Mouse (Mus musculus) kidney, postnatal 36 days (tissue): ENCODE results near the gene Acyp2.
"Not testable (repeated sequence)": the region's sequence is repeated elsewhere in the genome, so short reads cannot be mapped to it uniquely, and the experiment has no call there.

Experiments
- DNase-seq, 2 experiments: peaks; one replicate each; pipeline ENCODE4 v3.0.0; 2021 to 2022; ENCODE audit warnings: mixed read lengths in 2 of 2

The Acyp2 gene

DNA sequence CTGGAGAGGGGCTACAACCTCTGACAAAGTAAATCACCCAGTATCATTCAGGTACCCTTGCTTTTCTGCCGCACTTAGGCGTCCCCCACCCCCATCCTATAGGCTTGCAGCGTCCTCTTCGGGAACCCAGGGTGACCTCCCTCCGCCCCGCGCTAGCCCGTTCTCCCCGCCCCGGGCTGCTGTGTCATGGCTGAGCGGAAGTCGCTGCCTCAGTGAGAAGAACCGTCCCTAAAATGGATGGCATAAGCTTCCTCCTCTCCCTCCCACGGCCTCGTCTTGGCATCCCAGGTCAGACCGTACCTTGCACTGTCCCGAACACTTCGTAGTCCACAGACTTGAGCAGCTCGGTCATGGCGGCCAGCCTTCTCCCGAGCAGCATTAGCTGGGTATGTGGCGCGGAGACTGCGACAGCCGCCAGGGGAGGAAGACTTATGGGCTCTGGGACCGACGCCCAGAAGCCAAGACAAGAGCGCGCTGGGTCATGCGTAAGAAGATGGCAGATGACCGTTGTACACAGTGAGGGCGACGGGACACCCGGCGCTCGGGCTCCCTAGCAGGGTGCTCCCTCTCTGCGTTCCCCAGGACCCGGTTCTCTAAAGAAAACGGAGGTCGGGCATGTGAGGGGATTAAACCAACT is at the start of gene Acyp2:
Gene Acyp2, minus strand, starts transcription at position 587 of the 637 bp plus-strand sequence.
- DNase-seq: peak; percentile 88 to 91

DNA sequence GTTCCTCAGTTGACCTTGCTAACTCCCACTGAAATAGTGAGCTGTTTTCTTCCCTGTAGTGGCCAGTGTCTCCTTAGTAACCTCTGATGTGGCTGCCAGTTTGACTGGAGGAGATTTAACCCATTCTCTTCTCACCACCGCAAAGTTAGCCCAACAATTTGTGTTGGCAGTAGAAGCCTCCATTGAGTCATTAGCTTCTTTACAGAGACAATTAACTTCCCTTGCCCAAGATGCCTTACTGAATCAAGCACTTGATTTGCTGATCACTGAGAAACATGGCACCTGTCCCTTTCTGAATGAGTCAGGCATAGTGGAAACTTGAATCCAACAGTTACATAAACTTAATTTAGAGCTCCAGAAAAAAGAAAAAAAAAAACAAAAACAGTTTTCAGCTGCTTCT is 40.0 kb upstream of the Acyp2 start:
- DNase-seq: no peak

DNA sequence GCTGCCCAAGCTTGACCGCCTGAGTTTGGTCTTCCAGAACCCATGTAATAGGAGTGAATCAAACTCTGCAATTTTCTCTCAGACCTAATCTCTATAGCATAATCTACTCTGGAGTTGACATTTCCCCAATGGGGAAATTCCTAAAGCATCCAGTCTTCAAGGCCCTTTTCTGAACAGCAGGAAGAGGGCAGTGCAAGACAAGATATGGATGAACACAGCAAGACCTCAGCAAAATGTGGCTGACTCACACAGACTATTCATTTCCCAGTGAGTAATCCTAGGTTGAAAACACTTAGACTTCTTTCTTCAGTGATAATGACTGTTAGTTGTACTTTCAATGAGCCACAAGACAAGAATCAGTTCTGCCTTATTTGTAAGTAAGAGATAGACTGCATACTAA is 26.7 kb upstream of the Acyp2 start:
- peak; percentile 50 to 57 for DNase-seq

DNA sequence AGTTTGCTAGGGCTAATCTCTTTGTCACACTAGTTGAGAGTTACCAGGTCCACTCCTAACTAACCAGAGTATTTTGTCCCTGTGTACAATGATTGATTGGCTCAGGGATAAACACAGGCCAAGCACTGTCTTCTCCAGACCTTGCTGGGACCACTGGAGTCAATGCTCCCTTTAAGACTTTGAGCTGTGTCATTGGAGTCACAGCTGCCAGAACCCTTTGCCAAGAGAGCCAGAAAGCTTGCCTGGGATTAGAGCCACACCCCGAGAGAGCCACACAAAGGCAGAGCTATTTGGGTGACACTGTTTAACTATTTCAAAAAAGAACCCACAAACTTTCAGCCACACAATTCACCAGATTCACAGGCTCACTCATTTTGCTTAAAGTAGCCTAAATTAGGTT is 23.3 kb upstream of the Acyp2 start:
- DNase-seq: peak in 1 of 2 experiments; percentile 17

DNA sequence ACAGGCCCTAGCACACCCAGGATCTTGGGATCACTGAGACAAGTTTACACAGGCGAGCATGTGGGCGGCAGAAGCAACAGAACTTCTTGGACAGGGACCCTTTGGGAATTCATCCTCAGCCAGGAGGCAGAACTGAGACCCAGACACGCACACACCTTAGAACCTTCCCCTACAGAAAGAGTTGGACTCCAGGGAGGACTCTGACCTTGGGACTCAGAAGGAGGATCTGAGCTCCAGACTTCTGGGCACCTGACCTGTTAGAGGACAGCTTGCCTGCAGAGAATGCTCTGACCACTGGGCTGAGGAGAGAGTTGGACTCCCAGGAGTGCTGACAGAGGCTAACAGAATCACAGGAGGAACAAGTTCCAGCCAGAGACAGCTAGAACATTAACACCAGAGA is 13.6 kb upstream of the Acyp2 start:
- DNase-seq: peak; percentile 71 to 89

DNA sequence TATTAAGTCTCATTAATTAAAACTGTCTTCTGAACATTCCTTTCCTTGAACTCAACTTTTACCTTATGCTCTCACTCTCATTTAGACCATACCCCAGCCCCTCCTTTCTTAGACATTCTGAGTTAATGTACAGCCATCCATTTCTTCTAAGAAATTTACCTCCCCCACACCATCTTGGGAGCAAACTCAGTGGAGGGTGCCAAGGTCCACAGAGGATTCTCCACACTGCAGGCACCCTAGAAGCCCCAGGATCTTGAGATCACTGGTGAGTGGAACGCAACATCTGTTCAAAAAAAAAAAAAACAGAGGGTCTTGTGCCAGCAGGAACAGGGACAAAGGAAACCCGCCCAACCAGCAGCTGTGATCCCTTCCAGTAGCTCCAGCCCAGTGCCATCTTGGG is 13.2 kb upstream of the Acyp2 start:
- peak; percentile 54 to 73 for DNase-seq

DNA sequence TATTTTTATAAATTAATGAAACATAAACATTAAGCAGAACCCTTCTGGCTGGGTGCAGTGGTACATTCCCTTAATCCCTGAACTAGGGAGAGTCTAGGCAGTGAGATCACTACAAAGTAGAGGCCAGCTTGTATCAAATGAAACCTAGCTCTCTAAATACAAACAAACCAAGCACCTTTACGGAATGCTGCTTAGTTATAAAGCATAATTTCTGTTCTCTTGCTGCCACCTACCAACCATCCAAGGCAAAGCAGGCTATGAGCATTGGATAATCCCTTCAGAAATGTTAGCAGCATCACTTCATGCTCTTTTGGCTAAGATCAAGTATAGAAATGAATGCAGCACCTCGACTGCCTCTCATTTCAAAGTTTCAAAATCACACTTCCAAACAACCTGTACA is 7.7 kb upstream of the Acyp2 start:
- peak; percentile 62 to 66 for DNase-seq

DNA sequence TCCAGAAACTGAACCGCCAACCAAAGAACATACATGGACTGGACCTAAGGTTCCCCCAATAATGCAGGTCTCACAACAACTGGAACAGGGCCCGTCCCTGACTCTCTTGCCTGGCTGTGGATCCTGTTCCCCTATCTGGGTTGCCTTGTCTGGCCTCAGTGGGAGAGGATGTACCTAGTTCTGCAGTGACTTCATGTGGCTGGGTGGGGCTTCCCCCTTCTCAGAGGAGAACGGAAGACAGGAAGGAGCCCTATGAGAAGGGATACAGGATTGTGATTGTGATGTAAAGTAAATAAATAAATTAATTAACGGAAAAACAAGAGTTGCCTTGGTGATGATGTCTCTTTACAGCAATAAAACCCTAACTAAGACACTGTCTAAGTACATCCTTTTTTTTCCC is 6.7 kb upstream of the Acyp2 start:
- no peak for DNase-seq

DNA sequence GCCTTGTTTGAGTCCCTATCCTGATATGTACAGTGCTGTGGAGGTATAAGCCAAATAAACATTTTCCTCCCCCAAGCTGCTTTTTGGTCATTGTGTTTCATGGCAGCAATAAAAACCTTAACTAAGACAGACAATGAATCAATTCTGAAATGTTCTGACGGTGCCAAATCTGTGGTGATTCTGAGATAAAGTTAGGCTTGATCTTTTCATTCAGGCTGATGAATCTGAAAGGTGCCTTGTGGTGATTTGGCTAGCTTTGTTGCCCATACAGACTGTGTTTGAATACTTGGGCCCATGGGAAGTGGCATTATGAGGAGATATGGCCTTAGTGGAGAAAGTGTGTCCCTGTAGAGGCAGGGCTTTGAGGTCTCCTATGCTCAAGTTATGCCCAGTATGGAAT is 1.0 kb upstream of the Acyp2 start:
- DNase-seq: no peak

DNA sequence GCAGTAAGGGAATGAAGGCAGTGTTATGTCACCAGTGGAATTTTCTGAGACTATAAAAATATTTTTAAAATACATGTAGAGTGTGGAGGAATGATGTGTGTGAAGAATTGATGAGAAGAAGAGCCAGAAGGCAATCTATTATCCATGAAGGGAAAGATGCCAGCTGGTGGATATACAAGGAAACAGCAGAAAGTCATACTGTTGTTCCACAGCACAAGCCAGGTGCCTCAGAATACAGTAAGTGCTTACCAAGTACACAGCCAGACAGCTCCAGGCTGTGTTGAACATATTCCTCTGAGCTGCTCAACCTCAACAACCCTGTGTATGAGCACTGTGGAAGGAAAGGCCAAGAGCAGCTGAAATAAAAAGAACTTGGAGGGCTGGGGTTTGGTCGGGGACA is 13.7 kb downstream of the Acyp2 start:
- DNase-seq: no peak

DNA sequence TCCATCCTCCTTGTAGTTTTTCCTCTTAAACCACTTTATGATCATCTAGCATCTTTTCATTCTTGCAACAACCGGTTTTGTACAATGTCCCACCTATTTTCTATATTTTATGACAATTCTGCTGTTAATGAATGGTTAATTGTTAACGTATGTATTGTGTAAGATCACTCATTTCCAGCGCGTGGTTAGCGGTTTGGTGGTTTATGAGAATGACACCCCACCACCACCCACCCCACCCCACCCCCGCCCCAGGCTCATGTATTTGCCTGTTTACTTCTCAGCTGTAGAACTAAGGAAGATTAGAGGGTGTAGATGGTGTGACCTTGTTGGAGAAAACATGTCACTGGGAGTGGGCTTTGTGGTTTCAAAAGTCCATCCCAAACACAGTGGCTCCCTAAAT is 18.9 kb downstream of the Acyp2 start:
- DNase-seq: no peak

DNA sequence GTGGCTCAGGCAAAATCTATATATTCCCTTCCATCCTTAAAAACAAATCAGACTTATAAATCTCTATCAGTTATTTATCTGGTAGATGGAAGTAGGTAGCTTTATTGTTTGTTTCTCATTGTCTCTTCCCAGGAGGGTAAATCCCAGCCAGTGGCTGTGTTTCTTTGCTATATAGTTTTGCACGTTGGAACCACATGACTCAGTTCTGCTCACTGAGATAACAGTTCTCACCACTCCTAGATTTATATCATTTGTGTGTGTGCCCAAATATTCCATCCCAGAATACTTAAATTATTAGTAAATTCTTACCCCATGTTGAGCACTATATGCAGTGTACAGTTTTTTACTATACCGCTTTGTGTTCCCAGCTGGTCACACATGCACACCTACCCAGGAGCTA is 26.2 kb downstream of the Acyp2 start:
- no peak for DNase-seq

DNA sequence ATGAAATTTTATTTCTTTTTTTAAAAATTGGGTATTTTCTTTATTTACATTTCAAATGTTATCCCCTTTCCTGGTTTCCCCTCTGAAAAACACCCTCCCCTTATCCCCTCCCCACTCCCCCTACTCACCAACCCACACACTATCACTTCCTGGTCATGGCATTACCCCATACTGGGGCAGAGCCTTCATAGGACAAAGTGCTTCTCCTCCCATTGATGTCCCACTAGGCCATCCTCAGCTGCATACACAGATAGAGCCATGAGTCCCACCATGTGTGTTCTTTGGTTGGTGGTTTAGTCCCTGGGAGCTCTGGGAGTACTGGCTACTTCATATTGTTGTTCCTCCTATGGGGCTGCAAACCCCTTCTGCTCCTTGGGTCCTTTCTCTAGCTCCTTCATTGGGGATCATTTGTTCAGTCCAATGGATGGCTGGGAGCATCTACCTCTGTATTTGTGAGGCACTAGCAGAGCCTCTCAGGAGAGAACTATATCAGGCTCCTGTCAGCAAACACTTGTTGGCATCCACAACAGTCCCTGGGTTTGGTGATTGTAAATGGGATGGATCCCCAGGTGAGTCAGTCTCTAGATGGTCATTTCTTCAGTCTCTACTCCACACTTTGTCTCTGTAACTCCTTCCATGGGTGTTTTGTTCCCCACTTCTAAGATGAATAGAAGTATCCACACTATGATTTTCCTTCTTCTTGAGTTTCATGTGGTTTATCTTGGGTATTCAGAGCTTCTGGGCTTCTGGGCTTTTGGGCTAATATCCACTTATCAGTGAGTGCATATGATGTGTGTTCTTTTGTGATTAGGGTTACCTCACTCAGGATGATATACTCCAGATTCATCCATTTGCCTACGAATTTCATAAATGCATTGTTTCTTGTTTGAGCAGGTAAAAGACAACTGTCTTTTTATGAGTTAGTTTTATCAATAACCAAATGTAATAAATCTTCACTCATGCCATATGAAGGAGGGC is 27.7 kb downstream of the Acyp2 start:
- not testable (repeated sequence) for DNase-seq

DNA sequence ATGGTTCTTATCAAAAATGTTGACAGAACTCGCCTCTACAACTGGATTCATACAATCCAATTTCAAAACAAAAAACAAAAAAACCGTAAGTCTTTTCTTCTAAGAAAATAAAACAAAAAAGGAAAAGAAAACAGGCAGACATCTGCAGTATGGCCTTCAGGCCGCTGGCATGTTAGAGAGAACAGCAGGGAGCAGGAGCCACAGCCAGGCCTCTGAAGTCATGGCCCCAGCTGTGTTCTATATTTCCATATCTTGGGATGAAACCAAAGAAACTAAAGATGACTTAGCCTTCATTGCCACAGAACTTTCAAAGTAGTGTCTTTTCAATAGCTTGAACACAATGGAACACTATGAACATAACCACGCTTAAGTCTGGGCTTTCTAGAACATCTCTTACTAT is 31.2 kb downstream of the Acyp2 start:
- no peak for DNase-seq

DNA sequence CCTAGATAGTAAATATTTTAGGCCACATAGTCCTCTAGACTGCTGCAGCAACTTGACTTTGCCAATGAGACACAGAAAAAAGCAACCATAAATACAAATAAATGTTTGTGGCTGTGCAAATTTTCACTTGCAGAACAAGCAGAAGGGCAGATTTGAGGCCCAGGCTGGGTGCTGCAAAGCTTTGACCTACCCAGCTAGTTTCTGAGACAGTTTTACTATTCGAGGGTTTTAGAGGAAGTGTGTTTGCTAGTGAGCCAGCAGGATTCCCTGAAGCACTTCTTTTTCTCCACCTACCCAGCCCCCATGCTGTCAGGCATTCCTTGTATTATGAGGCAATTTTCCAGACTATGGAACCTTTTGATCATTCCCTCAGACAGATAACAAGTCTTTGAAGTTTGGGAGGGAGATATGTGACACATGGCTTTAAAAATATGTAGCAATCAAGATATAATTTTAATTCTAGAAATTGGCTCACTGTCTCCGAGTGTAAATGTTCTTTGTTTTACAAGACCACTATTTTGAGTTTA is 31.8 kb downstream of the Acyp2 start:
- no peak for DNase-seq

DNA sequence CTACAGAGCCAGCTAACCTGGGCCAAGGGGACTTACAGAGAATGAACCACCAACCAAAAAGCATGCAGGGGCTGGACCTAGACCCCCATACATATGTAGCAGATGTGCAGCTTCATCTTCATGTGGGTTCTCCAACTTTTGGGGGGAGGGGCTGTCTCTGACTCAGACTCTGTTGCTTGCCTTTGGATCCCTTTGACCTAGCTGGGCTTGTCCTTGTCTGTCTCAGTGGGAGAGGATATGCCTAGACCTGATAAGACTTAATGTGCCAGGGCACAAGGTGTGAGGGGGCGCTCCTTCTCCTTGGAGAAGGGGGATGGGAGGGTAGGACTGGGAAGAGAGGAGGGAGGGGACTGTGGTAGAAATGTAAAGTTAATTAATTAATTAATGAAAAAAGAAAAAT is 33.4 kb downstream of the Acyp2 start:
- no peak for DNase-seq

DNA sequence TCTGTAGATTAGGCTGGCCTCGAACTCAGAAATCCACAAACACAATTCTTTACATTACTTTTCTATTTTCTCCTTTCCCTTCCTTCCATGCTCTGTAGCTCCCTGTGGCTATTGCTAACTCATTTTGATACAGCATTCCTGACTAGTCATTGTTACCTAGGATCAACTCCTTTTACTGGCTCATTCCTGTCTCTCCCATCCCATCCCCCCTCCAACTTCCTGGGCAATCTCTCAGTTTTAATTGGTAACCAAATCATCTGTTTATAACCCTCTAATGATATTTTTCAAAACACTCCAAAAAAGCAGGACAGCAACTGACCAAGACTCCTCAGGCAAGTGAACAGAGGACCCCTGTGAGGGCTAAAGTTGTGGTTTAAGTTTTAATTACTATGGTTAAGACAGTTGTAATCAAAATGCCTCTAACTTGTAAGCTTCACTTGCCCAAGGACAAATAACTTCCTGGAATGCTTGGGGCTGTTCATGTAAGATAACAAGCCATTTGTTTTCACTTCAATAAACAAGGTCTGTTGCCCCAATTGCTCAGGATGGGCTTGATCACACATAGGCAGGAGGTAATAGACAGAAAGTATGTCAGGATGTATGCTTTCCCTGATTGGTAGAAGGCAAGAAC is 35.4 kb downstream of the Acyp2 start:
- DNase-seq: no peak

DNA sequence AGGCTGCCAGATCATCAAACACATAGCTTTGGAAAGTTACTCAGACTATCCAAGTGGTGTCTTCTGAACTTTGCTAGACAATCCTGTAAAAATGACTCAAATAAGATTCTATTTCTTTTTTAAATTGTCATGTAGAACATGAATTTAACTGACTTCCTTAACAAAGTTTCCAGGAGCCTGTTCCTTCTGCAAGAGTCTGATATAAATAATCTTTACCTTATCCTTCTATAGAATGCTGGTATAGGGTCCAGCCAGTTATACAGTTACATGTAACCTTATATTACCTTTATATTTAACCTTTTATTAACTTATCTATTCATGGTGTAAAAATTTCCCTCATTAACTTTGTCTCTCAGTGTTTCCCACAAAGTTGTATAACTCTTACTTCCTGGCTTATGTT is 36.7 kb downstream of the Acyp2 start:
- no peak for DNase-seq

DNA sequence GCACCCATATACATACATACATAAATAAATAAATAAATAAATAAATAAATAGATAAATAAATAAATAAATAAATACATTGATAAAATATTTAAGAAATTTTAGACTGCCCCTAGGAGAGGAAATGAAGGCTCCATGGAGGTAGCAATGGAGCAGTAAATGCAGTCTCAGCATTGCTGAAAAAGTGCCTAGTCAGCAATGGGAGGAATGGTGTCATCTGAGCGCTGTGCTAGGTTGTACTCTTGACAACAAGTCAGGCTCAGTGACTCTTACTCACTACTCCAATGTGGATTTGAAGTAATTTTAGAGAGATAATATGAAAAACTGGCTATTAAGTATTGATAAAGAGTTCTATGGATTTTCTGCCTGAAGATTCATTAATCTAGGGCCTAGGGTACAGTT is 40.1 kb downstream of the Acyp2 start:
- DNase-seq: no peak

DNA sequence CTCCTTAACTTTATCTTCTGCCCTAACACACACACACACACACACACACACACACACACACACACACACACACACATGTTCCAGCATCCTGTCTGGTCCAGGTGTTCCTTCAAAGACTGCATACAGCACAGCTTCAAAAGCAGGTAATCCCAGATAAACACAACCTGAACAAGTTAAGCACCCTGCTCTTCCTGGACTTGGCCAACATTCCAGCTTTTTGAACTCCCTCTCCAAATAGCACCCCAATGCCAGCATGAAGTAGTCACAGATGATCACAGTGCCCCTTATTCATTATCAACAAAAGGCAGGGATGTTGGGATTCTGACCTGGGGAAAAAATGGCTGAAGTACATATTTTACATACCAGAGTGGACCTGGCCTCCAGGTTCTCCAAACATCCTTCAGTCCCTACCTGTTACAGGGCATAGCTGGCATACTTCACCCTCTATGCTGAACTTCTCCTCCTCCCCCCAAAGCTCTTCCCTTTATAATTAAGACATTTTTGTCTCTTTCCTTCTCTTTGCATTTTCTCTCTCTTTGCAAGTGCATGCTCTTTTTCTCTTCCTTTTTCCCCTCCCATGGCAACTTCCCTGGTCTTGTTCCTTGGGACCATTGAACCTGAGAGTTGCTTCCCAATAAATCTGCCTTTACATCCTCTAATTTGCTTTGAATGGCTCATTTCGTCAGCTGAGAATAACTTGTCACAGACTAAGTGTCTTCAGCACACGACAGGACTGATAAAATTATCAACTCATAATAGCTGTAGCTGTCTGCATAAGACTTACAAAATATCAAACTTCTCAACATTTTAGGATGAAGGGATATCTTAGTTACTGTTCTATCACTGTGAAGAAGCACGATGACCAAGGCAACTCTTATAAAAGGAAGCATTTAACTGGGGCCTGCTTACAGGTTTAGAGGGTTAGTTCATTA is 41.5 kb downstream of the Acyp2 start:
- DNase-seq: no peak

DNA sequence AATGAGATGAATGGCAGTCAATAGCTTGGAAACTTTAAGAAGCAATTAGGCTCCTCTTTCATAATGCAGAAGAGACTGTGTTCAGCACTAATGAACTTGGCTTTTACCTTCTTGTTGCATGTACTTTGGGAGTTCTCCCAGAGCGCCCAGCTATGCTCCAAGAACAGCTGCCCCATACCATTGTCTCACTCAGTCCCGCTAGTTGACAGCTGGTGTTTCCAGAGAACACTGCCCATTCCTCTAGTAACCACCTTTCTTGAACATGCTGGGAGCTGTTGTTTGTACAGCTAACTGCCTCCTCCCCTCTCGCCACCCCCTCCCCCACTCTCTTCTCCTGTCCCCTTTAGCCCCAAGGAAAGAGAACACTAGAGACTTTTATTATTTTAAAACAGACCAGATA is 52.1 kb downstream of the Acyp2 start:
- DNase-seq: no peak

DNA sequence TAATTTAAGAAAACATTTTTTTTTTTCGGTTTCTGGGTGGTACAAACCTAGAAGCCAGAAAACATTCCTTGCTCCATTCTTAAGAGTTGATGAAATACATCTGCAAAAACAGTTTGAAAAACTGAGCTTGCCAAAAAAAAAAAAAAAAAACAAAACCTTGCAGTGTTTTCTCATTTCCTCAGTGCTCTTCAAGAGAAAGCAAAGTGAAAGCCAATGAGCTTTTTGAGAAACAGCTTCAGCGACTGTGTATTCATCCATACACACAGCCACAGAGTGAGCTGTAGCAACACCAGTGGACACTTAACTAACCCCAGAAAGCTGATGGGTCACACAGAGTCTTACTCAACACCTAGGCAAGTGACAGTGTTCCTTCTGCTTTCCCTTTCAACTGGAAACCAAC is 69.4 kb downstream of the Acyp2 start:
- DNase-seq: no peak
